Mouse (Mus musculus) erythroblast, embryonic 14.5 days (primary cell): ENCODE data around the gene Sec24b. TPM values are rescaled to one million over a fixed set of nuclear protein-coding genes. Genes with fewer than 3 reads are reported as not detected.

Experiments
- H3K27me3 ChIP-seq: 2 replicates; pipeline ENCODE4 v1.6.1; 2012; ENCODE audit warnings: inconsistent platforms; ENCODE audit not compliant: control insufficient read depth
- H3K36me3 ChIP-seq: 2 replicates; pipeline ENCODE4 v1.6.1; 2012; ENCODE audit warnings: mild to moderate bottlenecking, inconsistent platforms; ENCODE audit not compliant: control insufficient read depth
- H3K4me1 ChIP-seq: 2 replicates; pipeline ENCODE4 v1.6.1; 2012; ENCODE audit warnings: inconsistent platforms; ENCODE audit not compliant: control insufficient read depth
- H3K4me3 ChIP-seq: replicated peaks from 2 replicates; pipeline ENCODE3; 2012; ENCODE audit warnings: moderate library complexity, mild to moderate bottlenecking, inconsistent platforms
- H3K9me3 ChIP-seq: 2 replicates; pipeline ENCODE4 v1.6.1; 2012; ENCODE audit warnings: low read length, inconsistent platforms, mixed read lengths; ENCODE audit not compliant: control insufficient read depth
- GATA1 ChIP-seq: IDR thresholded peaks from 2 replicates; pipeline ENCODE4 v1.6.1; 2012; ENCODE audit warnings: low read length, inconsistent platforms, mixed read lengths
- TAL1 ChIP-seq: IDR thresholded peaks from 3 replicates; pipeline ENCODE4 v1.6.1; 2012; ENCODE audit warnings: low read length, inconsistent platforms, mixed read lengths
- polyA plus RNA-seq: library from polyadenylated mRNA; stranded (reverse); fragments of >175 nt; gene quantifications from 2 replicates; pipeline ENCODE4 v1.2.3, GENCODE M21; 2012

The Sec24b gene
- polyA plus RNA-seq, 1 experiment = 1.8 TPM

DNA sequence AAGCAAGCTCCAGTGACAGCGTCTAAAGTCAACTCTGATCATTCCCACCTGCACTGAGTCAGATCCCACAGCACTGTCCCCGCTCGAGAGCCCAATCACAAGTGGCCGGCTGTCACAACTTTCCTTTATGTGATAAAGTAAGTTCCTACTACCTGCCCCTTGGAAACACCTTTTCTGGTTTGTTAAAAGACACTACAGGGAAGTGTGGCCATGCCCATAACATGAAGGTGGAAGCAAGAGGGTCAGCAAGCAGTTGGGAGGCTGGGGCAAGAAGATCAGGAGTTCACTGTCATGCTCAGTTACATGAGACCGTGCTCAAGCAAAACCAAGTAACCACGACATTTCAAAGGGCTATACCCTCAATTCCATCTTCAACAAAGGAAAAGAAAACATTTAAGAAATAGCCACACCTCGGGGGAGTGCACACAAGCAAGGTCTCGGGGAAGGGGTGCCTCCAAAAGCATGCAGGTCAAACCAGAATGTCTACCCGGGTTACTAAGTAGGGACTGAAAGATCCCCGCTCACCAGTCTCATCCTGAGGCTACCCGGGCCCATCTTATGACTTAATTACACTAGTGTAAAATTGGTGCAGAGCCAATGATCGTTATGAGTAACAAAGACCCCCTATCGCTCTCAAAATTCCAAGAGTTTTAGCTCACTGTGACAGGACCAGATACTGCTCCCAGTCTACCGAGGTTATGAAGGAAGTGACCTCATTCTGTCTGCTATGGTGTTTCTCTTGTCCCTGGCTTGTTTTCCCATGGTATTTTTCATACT lies 3.6 kb downstream of the Sec24b start:
- Histone ChIP-seq H3K4me1 (peaks cover 49% of the 10 kb centered on the region), H3K36me3 (peaks cover 16% of the 10 kb centered on the region)

DNA sequence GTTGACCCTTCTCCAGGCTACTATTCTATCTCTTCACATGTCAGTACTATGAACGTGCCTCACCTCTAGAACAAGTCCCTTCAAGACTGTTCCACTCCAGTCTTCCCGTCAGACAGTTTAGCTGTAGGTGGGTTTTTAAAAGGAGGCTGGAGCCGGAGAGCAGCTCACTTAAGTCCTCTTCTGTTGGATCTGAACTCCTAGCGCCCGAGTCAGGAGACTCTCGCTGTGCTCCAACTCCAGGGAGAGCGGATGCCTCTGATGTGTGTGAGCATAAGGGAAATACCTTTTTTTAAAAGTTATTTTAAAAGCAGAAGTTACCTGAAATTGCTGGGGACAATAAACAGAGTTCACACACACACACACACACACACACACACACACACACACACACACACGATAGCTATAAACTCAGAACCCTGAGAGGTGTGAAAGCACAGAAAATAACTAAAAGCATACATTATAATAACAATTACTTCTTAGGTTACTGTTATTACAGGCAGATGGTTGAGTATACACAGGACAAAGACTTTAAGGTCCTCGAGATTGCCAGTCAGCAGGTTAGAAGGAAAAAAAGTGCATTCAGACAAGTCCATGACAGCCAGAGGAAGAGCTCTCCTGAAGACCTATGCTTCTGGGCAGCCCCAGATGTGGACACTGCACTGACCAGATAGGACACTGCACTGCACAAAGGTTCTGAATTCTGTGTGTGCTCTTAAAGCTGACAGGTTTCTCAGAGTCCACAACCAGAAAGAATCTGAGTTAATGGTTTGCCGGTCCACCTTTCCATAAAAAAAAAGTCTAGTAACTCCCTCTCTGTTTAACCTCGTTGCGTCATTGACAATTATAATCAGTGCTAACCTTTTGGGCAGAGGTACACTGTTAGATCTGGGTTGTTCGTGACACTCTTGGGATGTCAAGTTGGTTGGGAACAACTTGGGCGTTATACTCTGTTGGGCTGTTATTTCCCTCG lies 5.7 kb downstream of the Sec24b start:
- TF ChIP-seq GATA1 (no peak), TAL1 (no peak)
- H3K27me3 ChIP-seq = no peaks in the 10 kb centered on the region
- H3K4me3 ChIP-seq = no peak overlapping the region
- peaks cover 25% of the 10 kb centered on the region for H3K36me3 ChIP-seq
- H3K9me3 ChIP-seq = 0 out of 2 replicates have a peak, but pooled peaks cover 2% of the 10 kb centered on the region
- peaks cover 38% of the 10 kb centered on the region for H3K4me1 ChIP-seq

More for the DNA sequence above, 3.6 kb downstream of the Sec24b start:
- Histone ChIP-seq H3K4me3 (no peak overlapping the region), H3K9me3 (no peaks in the 10 kb centered on the region), H3K27me3 (peaks cover 3% of the 10 kb centered on the region; the same call in 1 of the 2 replicates)
- TF ChIP-seq TAL1 = no peak
- TF ChIP-seq GATA1 = no peak

DNA sequence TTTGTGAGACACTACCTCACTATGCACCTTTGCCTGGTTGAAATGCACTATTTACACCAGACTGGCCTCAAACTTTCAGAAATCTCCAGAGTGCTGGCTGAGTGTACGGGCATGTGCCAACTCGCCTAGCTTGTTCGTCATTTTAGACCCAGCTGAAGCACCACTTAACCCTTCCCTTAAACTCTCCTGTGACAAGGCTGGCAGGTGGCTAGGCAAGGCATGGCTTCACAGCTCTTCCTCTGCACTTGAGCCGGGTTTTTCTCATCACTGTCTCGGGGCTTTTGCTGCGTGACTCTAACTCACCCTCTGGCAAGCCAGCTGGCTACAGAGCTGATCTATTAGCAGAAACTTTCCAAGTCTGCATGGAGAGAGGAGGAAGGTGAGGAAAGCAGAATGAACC lies 6.8 kb downstream of the Sec24b start:
- Histone ChIP-seq H3K36me3 (peaks cover 28% of the 10 kb centered on the region), H3K4me1 (peaks cover 31% of the 10 kb centered on the region), H3K27me3 (no peaks in the 10 kb centered on the region), H3K4me3 (no peak overlapping the region), H3K9me3 (0 out of 2 replicates have a peak, but pooled peaks cover 2% of the 10 kb centered on the region)
- TF ChIP-seq GATA1 = no peak
- no peak for TF ChIP-seq TAL1

DNA sequence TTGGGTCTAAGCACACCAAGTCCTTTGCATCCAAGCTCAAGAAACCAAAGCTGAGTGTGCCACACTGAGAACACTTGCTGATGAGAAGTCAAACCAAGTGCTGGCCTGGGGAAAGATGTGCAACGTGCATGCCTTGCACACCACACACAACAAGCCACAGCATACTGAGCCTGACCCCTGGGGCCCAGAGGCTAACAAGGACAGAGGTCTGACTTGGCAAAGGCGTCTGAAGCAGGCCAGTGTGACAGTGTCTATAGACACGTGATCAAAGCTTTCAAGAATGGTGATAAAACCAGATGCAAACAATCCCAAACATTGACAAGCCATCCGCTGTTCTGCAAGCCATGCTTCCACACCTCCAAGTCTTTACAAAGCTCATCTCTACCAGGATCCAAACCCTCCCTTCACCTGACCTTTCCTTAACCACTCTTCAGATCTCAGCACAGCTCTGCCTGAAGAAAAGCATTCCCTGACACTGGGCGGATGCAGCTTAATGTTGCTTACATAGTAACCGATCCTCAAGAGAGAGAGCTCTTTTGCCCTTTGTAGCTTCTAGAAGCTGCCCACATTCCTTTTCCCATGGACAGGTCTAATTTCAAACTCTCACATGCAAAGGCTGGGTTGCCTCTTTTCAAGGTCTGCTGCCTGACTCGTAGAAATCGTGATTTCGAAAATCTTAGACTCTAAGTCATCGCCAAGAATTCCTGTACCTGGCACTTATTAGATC lies 7.8 kb downstream of the Sec24b start:
- H3K27me3 ChIP-seq = no peaks in the 10 kb centered on the region
- H3K4me1 ChIP-seq = peaks cover 21% of the 10 kb centered on the region
- H3K4me3 ChIP-seq = no peak overlapping the region
- peaks cover 28% of the 10 kb centered on the region for H3K36me3 ChIP-seq
- H3K9me3 ChIP-seq = 0 out of 2 replicates have a peak, but pooled peaks cover 2% of the 10 kb centered on the region
- TF ChIP-seq TAL1 = no peak
- TF ChIP-seq GATA1 = no peak

DNA sequence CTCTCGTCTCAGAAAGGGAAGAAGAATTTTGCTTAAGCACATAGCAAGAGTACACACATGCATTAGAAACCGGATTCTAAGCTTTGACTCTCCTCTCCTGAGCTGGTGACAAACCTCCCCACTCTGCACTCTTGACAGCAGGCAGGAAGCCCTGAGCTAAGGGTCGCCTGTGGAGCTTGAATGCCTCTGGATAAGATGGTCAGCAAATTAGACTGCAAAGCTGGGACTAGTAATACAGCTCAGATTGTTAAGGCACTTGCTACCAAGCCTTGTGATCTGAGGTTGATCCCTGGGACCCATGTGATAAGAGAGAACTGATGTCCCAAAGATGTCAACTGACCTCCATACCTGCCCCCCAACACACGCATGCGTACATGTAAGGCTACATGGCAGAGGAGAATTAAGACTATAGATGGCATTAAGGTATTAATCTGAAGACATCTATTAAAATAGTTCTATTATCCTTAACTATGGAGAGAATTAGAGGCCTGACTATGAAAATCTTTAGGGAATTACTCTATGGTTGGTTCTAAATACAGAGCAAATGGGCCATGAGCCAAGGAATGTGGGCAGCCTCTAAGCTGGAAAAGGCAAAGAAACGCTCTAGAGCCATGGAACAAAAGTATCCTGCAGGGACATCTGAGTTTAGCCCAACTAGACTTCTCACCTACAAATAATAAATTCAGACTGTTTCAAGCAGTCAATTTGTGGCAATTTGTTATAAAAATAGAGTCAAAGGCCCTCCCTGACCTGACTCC lies 8.6 kb downstream of the Sec24b start:
- TF ChIP-seq GATA1 (no peak), TAL1 (no peak)
- Histone ChIP-seq H3K4me1 (peaks cover 15% of the 10 kb centered on the region), H3K36me3 (peaks cover 28% of the 10 kb centered on the region), H3K9me3 (0 out of 2 replicates have a peak, but pooled peaks cover 2% of the 10 kb centered on the region), H3K27me3 (no peaks in the 10 kb centered on the region), H3K4me3 (no peak overlapping the region)

DNA sequence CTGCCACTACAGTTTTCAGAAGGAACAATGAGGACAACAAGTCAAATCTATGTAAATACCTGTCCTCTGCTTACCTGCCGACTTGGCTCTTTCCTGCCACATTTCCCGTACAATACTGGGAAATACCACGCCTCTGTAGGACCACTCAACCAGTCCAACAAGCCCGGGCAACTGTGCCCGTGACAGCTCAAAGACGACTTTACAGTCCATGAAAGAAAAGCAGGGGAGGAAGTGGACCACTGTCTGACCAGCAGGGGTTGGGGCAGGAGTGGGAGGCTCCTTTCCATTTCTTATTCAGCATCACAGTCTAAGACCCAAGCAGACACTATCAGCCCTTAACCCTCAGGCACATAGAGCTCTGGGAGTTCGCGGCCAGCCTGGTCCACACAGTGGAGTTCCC lies 9.2 kb downstream of the Sec24b start:
- Histone ChIP-seq H3K9me3 (0 out of 2 replicates have a peak, but pooled peaks cover 2% of the 10 kb centered on the region), H3K27me3 (no peaks in the 10 kb centered on the region), H3K36me3 (peaks cover 26% of the 10 kb centered on the region), H3K4me1 (peaks cover 9% of the 10 kb centered on the region), H3K4me3 (no peak overlapping the region)
- TF ChIP-seq TAL1 = no peak
- TF ChIP-seq GATA1 = no peak

DNA sequence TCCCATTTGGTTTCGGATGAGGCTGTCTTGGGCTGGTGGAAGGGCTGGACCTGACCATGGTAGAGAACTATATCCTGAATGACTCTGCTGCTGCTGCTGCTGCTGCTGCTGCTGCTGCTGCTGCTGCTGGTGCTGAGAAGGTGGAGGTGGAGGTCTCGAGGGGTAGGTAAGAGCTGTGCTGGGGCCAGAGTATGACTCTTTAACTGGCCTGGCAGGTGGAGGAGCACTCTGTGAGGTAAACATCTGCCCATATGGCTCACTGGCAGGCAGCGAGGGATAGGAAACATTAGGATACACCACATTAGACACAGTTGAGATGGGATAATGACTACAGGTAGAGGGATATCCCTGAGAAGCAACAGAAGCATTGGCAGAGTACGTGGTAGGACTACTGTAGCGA lies 20.6 kb downstream of the Sec24b start:
- Histone ChIP-seq H3K9me3 (peaks cover 19% of the 10 kb centered on the region), H3K4me3 (no peak overlapping the region), H3K36me3 (peaks cover 36% of the 10 kb centered on the region), H3K27me3 (no peaks in the 10 kb centered on the region; the same call in 1 of the 2 replicates), H3K4me1 (no peaks in the 10 kb centered on the region)
- TF ChIP-seq TAL1 (no peak), GATA1 (no peak)

DNA sequence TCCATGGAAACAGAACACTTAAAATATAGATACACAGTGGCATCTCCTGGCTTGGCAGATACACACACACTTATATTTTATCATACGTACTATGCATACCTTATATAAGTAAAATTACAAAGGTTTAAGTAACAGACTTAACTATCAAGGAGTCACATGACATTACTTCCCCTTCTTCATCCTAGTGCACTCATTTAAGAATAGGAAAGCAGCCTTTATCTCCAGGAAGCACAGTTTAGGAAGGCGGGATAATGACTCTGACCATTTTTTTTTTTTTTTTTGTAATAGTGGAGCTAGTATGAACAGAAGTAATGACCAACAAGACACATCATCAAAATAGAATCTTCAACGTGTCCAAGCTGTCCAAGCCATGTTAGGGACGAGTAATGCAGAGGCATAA lies 21.3 kb downstream of the Sec24b start:
- no peak for TF ChIP-seq GATA1
- TF ChIP-seq TAL1 = no peak
- Histone ChIP-seq H3K4me1 (no peaks in the 10 kb centered on the region), H3K36me3 (peaks cover 43% of the 10 kb centered on the region), H3K27me3 (no peaks in the 10 kb centered on the region; the same call in 1 of the 2 replicates), H3K9me3 (peaks cover 14% of the 10 kb centered on the region), H3K4me3 (no peak overlapping the region)
